Mouse (Mus musculus) brain, embryonic 14.5 days (tissue): Measurements from ENCODE around the gene Eps8. TPM values are rescaled to one million over a fixed set of nuclear protein-coding genes. Genes with fewer than 3 reads are reported as not detected.

Experiments
- DNase-seq: peaks from one replicate; pipeline ENCODE4 v3.0.0-alpha.2; 2011; ENCODE audit warnings: low read depth
- CTCF ChIP-seq: fragments of 200-500 bp; IDR thresholded peaks from 2 replicates; pipeline ENCODE4 v1.5.1; 2012; ENCODE audit warnings: inconsistent platforms, mild to moderate bottlenecking, moderate library complexity, borderline replicate concordance; ENCODE audit not compliant: insufficient read depth, insufficient read length; ENCODE audit errors: extremely low read depth
- POLR2A ChIP-seq: fragments of 200-500 bp; IDR thresholded peaks from 2 replicates; pipeline ENCODE4 v1.6.1; 2012; ENCODE audit warnings: mild to moderate bottlenecking, inconsistent platforms, borderline replicate concordance; ENCODE audit not compliant: poor library complexity, insufficient read depth, insufficient read length, severe bottlenecking; ENCODE audit errors: extremely low read depth
- polyA plus RNA-seq: library from polyadenylated mRNA; depleted of rRNA; stranded (reverse); fragments of >200 nt; gene quantifications from 2 replicates; pipeline ENCODE4 v1.2.3, GENCODE M21; 2012

Gene Eps8
- polyA plus RNA-seq, 1 experiment, result 8.0 TPM

DNA sequence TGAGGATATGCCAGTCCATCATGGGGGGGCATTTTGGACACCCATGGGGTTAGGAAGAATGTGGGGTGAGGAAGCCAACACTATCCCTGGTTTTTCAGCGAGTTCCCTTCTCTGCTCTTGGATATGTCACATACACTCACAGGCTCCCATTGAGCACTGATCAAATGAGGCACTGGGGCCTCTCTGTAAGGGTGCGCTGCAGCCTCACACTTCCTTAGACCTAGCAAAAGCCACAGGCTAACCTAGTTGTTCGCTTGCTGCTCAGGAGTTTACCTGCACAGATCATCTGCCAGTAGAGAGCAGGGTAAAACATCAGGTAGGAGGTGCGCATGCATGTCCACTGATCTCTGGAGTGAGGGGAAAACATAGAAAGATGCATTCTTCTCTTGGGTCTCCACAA, 97.5 kb downstream of the Eps8 start:
- TF ChIP-seq POLR2A, result no peak
- no peak for TF ChIP-seq CTCF
- DNase-seq, result no peak

GRCm38 (mm10) chr6:137556636-137557035, 98.0 kb downstream of the Eps8 start:
- DNase-seq, result no peak
- no peak for TF ChIP-seq POLR2A
- TF ChIP-seq CTCF, result no peak

- DNase-seq, result no peak
- TF ChIP-seq POLR2A, result no peak
Measured at GRCm38 (mm10) chr6:137550181-137550580, 104.5 kb downstream of the Eps8 start.

- DNase-seq, result no peak
Measured at GRCm38 (mm10) chr6:137548613-137549012, 106.1 kb downstream of the Eps8 start.

GRCm38 (mm10) chr6:137547555-137547954, 107.1 kb downstream of the Eps8 start:
- TF ChIP-seq CTCF (no peak), POLR2A (no peak)
- DNase-seq, result no peak

More at GRCm38 (mm10) chr6:137548613-137549012, 106.1 kb downstream of the Eps8 start:
- TF ChIP-seq POLR2A, result no peak
- no peak for TF ChIP-seq CTCF

- no peak for DNase-seq
- TF ChIP-seq POLR2A, result no peak
- TF ChIP-seq CTCF, result no peak
Measured at GRCm38 (mm10) chr6:137546101-137546500, 108.6 kb downstream of the Eps8 start.

DNA sequence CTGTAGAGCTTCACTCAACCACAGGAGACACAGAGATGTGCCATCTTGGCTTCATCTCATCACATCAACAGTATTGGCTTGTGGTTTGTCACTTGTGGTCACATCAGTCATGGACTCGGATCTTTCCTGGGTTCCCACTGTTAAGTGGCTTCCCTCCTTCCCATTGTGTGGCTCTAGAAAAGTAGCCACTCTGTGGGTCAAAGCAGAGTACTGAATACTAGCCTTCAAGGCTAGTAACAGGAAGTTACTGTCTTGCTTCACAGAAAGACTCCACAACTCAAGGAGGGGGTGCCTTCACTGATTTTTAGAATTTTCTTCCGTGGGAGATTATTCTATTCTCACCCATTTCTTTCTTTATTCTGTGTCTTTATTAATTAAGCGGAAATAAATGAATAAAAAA, 109.3 kb downstream of the Eps8 start:
- TF ChIP-seq POLR2A (no peak), CTCF (no peak)

DNA sequence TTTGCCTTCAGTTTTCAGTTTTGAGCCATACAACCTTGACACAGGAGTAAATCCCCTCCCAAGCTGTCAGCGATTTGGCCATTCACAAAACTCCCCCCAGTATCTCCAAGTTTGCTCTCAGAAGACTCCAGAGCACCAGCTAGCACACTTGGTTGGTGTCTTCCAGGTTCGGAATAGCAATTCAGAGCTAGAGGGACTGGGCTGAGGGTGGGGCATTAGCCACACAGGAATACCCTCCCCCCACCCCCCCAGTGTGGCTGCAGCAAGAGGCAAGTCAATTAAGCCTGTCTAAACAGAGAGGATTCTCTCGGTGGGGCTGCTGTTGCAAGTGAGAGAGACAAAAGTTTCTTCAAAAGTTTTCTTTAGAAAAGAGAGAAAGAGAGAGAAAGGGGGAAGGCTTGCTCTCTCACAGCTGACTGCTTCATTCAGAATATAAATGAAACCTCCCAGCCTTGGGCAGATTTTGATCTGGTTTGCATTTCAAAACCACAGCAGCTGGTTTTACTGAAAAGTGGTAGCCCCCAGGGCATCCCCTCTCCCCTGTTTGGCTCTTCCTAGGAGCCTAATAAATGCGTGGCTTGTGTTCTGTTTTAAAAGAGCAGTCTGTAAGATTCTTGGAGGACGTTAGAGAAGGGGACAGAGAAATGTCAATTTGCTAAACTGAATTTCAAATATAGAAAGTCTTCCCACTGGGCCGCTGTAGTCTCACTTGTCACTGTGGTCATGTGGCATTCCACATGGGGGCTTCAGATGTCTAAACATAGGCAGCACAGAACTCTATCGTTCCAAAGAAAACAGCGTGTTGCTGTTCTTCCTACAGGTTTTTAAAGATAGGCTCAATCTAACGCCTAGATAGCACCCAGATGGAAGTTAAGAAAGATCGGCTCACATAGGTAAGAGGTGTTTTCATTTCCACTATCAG, 112.2 kb downstream of the Eps8 start:
- TF ChIP-seq CTCF (no peak), POLR2A (no peak)
- DNase-seq, result peak; percentile 87

More for the DNA sequence above, 109.3 kb downstream of the Eps8 start:
- no peak for DNase-seq

DNA sequence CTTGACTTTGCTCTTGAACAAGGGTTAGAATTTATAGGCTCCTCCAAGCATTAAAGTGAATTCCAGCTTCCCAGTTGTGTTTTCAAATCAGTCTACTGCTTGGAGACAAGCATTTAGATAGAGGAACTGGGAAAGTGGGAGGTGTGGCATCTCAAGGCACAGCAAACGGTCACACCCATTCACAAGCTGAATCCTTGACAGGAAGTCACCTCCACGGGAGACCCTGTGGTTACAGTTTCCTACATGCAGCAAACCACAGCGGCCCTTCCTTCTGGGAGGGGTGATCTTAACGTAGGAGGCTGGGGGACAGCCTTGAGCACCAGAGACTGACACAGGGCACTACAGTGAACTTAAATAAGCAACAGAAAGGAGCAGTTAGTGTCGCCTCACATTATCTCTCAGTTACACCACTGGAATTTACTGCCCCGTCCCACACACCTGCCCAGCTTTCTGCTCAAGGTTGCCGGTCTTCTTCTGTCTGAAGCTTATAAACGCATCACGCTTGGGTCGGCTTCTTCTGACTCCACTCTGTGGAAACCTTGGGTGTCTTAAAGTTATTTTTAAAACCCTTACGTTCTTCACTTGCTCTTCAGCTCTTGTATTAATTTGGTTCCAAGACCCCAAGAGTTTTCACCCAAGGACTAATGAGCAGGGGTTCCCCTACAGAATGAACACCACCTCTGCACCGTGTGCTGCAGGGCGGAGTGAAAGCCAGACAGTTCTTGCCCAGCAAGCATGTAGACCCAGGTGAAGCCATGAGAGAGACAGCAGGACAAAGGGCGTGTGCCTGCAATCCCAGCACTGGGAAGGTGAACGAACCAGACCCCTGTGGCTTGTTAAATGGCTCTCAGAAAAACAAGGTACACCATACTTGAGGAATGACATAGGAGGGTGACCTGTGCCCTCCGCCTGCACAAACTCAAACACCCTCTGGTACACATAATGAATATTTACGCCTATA, 113.2 kb downstream of the Eps8 start:
- no peak for DNase-seq

DNA sequence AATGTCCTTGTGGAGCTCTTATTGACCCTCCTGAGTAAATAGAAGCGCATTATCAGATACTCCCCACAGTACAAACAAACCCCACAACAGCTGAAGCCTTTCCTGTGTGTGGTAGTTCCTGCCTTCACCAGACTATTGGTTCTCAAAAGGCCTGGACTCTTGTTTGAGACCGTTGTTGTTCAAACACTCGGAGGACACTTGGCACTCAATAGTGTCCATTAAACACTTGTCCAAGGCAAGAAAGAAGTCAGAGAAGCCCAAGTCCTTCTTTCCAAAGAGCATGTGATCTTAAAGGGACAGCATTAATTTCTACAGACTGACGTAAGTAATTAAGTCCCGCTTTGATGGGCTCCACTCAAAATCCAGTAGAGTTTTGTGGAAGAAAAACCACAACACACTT, 113.9 kb downstream of the Eps8 start:
- no peak for DNase-seq
- TF ChIP-seq CTCF (no peak), POLR2A (no peak)

More for the DNA sequence above, 113.2 kb downstream of the Eps8 start:
- no peak for TF ChIP-seq POLR2A
- TF ChIP-seq CTCF, result no peak

DNA sequence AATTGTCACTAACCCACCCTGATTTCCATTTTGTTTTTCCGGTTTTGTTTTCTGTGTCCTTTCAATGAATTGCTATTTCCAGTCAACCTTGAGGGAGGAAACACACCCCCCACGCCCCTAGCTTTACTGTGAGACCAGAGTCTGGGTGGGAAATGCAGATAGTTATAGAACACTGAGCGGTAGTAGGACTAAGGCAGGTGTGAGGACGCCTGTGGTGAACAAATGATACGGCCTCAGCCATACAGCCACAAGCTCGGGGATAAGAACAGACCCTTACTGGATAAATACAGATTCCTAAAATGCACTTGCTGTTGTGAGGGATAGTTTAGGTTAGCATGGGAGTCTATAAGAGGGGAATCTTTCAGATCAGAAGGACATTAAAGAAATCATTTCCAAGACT, 114.3 kb downstream of the Eps8 start:
- TF ChIP-seq POLR2A (no peak), CTCF (no peak)
- no peak for DNase-seq

- DNase-seq, result no peak
- TF ChIP-seq CTCF (no peak), POLR2A (no peak)
Measured at GRCm38 (mm10) chr6:137539219-137539618, 115.5 kb downstream of the Eps8 start.
